Mouse (Mus musculus): Measurements from ENCODE around the gene Fam81a.

The Fam81a gene

DNA sequence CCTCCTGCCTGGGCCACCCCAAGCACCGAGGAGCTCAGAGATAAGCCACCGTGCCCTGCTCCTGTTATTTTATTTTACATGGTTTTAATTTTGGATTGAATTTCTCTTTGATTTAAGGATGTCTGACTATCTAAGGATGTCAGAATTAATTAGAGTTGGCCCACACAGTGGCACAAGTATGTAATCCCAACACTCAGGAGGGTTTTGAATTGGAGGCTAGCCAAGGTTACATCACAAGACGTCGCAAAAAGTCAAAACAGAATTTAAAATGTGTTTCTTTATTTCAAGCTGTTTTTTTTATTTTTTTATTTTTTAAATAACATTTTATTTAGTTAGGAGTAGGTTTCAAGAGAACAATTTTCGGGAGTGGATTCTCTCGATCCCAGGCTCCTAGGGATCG lies 31.5 kb downstream of the Fam81a start:
- DNase-seq (ENCODE audit: inconsistent age in 2 of 2, low spot score in 1 of 2): no peak

DNA sequence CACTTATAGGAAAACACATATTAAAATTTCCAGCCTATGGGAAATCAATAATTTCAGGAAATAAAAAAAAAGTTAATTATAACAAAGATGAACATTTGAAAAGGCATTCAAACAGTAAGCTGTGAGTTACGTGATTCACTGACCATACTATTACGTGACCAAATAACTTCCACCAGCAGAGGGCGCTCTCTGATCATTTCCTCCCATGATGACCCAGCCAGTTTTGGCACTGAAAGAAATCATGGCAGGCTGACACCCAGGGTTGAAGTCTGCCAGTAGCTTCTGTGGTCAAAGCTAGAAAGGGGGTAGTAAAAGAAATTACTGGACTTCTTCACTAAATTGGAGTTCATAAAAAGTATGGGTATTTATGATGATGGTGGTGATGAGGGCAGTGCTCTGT lies 33.1 kb downstream of the Fam81a start:
- peak; percentile 77 to 94 for DNase-seq (ENCODE audit: inconsistent age in 2 of 2, low spot score in 1 of 2)

DNA sequence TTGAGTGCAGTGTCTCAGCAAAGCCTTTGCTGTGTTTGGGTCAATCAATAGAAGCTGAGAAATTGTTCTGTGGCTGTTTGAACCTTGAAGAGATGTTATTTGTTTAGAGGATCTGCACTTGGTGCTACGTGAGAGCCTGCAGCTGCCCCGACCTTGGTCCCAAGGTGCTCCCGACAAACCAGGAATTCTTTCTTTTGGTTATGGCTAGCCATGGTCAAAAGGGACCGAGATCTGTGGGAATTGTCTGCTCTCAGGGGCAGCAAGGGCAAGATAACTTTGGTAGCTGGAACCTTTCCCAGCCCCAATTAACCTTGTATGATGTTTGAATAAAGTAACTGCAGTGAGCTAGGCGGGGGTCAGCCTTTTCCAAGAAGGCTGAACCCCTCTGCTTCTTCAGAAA lies 34.2 kb downstream of the Fam81a start:
- DNase-seq (ENCODE audit: inconsistent age in 2 of 2, low spot score in 1 of 2): no peak

DNA sequence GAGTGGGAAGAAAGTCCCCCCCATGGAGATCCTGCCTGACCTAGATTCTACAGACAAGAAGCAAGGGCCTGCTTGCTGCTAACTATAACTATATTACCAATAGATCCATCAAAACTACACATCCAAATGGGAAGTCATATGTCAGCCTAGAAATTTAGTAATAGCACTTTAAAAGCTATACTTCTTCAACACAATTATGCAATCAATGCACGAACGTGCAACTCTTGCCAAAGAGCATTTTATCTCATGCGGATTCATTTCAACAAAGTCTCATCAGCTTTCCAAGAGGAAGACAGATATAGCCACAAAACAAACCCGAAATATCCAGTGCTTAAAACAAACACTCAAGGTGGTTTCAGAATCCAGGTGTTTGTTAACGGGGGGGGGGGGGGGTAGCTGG lies 36.8 kb downstream of the Fam81a start:
- DNase-seq (ENCODE audit: inconsistent age in 2 of 2, low spot score in 1 of 2): no peak

DNA sequence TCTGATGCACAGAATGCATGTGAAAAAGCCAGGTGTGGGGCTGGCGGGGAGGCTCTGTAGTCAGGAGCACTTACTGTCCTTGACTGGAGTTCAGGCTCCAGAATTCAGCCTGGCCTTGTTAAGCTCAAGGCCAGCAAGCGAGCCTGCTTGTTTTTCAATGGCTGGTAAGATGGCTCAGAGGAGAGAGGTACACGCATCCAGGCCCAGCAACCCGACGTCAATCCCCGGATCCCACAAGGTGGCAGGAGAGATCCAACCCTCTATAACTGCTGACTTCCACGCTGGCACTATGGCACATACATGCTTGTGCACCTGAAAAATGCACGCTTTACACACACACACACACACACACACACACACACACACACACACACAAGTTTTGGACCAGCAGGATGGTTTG lies 39.3 kb downstream of the Fam81a start:
- peak; percentile 54 to 68 for DNase-seq (ENCODE audit: inconsistent age in 2 of 2, low spot score in 1 of 2)

DNA sequence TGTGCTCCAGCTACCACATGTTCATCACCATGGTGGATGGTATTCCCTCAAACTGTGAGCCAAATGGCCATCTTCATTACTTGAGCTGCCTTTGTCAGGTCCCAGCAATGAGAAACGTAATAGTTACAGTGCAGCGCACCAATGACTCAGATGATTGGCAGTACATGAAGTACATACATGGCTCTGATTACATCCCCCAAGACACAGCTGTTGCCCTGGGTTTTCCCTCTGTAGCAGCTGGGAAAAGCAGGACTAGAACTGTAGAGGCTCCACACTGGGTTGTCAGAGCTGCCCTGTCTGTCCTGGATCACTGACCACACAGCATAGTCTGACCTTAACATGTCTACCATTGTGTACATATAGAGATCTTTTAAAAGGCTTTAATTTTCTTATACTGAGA lies 44.8 kb downstream of the Fam81a start:
- DNase-seq (ENCODE audit: inconsistent age in 2 of 2, low spot score in 1 of 2): no peak

DNA sequence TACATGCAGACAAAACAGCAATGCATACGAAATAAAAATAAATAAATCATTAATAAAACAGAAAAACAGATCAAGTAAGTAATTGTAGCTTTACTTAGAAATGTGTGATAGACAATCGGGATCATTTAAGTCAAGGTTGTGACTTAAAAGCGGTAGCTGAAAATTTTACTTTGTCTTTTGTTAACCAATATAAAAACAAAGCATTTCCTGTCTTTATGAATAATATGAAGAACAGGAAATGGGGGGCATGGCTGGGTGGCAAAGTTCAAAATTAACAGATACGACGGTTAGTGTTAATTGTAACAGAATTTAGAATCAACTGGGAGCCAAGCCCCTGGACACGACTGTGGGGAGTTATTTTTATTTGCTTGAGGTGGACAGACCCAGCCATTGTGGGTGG lies 47.3 kb downstream of the Fam81a start:
- no peak for DNase-seq (ENCODE audit: inconsistent age in 2 of 2, low spot score in 1 of 2)

DNA sequence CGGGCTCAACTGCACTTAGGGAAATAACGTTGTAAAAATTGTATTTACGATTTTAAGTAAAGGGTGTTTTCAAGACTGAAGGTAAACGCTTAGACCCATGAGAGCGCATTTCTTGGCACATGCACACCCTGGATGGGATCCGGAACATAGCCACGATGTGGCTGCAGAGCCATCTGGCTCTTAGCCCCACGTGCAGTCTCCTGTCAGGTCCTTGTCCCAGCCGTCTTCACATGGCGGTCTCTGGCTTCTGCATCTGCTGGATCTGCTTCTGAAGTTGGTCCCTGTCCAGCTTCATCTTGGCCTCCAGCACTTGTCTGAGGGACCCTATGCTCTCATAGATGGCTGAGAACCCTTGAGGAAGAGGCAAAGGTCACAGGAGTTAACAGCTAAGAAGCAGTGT lies 51.8 kb downstream of the Fam81a start:
- DNase-seq (ENCODE audit: inconsistent age in 2 of 2, low spot score in 1 of 2): no peak

DNA sequence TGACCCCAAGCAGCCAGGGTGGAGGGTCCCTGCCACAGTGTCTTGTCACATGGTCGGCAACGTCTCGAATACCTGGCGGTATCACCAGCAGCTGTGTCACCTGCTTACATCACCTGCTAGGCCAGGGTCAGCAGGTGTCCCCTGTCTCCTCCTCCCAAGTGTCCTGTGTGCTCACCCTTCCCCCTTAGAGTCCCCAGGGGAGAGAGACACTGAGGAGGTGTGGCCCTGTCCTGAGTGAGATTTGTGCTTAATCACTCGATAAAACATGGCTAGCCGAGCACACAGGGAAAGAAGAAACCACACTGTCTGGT lies 53.6 kb downstream of the Fam81a start:
- DNase-seq (ENCODE audit: inconsistent age in 2 of 2, low spot score in 1 of 2): no peak

DNA sequence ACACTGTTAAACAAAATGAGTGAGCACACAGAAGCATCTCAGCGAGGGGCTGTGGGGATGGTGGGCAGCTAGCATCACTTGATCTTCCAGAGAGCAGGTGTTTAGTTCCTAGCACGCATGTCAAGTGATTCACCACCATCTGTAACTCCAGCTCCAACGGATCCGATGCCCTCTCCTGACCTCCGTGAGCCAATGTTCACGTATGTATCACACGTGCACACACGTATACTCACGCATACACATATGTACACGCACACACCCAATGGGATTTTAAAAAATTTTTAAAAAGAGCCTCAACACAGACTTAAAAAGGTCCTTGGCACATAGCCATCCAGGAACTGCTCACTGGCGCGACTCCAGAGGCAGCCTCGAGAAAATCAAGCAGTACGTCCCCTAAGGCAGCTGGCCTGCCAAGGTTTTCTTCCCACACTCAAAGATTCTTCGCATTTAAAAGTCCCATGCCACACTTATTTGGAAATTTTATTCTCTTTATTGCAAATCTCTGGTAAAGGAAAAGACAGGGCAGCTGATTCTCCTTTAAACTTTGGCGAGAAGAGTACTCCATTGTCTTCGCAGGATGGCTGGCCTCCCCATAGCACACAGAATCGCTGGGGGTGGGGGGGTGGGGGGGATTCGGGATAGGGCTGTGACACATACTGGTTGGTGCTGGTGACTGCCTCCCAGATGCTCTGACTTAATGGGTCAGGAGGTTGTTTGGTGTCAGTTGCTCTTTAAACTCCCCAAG lies 54.1 kb downstream of the Fam81a start:
- DNase-seq (ENCODE audit: inconsistent age in 2 of 2, low spot score in 1 of 2): peak; percentile 47 to 78

DNA sequence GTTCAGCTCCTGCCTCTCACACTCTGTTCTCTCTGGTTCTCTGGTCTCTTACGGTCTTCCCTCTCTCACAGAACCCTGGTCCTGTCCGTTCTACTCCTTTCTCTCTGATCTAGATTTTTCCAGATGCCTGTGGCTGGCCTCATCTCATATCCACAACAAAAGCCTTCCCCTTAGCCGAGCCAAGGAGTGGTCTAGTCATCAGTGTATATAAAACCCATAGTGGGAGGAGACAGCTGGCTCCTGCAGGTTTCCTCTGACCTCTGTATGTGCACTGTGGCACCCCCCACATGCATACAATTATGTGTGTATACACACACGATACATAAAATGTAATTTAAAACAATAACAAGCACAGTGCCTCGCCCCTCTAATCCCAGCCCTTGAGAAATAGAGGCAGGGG lies 55.0 kb downstream of the Fam81a start:
- DNase-seq (ENCODE audit: inconsistent age in 2 of 2, low spot score in 1 of 2): no peak

DNA sequence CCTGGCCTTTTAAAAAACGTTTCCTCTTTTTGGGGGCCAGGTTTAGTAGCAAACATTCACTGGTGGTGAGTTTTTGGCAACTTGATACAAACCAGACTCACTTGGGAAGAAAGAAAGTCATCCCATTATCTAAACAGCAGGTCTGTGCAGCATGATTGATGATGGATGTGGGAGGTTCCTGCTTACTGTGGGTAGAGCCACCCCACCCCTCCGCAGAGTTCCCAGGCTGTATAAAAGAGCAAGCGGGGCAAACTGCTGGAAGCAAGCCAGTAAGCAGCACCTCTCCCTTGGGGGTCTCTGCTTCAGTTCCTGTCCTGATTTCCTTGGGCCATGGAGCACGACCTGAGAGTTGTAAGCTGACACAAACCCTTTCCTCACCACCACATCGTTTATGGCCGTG lies 56.3 kb downstream of the Fam81a start:
- DNase-seq (ENCODE audit: inconsistent age in 2 of 2, low spot score in 1 of 2): no peak

DNA sequence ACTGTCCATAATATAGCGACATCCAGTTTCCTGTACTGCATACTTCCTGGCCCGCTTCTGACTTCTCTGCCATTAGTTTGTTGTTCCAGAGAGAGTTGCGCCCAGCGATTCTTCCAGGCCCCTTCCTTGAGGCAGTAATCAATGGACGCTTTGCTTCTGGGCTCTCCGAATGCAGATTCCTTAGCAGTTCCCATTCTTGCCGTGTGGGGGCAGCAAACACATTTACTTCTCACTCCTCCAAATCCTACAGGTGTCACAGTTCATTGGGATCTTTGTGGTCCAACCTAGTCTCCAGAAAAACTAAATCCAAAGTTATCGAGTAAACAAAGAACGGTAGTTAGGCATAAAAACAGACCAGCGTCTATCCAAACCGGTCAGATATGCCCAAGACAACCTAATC lies 58.3 kb downstream of the Fam81a start:
- peak; percentile 34 to 82 for DNase-seq (ENCODE audit: inconsistent age in 2 of 2, low spot score in 1 of 2)

DNA sequence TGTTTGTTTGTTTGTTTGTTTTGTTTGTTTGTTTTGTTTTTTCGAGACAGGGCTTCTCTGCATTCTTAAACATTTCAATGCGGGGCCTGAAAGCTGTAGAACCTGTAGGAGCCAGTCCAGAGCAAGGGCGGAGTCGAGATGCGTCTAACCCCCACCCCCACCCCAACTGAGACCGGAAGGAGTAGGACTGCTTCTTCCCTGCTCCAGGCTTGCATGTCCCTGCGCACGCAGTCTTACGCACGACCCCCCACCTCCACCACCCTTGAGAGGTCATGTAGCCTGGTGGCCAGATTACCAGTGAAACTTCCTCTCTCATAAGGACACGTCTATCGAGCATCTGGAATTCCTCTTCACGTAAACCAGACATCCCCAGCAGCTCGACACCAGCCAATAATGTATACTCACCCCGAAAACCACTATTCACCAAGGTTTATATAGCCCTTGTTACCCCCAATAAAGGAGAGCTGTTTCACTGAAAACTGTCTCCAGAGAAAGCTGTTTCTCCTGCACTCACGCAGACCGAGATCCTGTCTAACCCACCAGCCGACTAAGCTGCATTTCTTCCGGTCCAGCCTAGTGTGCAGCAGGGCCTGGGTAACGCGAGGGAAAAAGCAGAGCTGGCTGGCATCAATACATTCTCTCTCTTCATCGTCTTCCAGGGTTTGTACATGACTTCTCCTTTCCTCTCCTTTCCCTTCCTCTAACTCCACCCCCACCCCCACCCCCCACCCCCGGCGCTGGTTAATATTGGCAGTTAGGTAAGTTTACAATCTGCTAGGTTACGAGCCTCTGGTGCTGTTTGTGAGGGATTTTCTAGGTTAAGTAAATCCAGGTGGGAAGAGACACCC lies 59.8 kb downstream of the Fam81a start:
- DNase-seq (ENCODE audit: inconsistent age in 2 of 2, low spot score in 1 of 2): no peak

DNA sequence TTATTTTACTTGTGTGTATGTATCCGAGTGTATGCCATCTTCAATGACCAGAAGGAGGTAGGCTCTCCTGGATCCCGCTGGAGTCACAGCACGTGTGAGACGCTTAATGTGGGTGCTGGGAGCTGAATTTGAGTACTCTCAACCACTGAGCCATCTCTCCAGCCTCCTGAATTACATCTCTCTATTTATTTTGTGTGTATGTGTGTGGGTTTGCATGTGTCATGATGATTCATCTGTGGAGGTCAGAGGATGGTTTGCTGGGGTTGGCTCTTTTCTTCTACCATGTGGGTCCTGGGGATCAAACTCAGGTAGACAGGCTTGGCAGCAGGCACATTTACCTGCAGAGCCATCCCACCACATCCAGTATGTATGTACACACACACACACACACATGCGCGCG lies 60.6 kb downstream of the Fam81a start:
- no peak for DNase-seq (ENCODE audit: inconsistent age in 2 of 2, low spot score in 1 of 2)

DNA sequence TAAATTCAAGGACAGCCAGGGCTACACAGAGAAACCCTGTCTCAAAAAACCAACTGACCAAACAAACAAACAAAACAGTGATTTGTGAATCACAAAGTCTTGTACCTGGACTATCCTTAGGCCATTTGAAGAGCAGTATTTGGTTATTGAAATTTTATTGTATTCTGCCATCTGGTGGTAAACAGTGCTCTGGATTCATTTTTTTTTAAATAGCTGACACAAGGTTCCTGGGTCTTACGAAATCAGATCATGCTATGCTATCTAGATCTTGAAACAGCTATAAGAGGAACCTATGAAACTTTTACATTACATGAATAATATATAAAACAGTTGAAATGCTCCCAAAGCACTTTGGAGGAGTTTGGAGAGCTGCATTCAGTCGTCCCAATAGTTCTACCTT lies 61.4 kb downstream of the Fam81a start:
- DNase-seq (ENCODE audit: inconsistent age in 2 of 2, low spot score in 1 of 2): peak in 1 of 2 experiments; percentile 45

DNA sequence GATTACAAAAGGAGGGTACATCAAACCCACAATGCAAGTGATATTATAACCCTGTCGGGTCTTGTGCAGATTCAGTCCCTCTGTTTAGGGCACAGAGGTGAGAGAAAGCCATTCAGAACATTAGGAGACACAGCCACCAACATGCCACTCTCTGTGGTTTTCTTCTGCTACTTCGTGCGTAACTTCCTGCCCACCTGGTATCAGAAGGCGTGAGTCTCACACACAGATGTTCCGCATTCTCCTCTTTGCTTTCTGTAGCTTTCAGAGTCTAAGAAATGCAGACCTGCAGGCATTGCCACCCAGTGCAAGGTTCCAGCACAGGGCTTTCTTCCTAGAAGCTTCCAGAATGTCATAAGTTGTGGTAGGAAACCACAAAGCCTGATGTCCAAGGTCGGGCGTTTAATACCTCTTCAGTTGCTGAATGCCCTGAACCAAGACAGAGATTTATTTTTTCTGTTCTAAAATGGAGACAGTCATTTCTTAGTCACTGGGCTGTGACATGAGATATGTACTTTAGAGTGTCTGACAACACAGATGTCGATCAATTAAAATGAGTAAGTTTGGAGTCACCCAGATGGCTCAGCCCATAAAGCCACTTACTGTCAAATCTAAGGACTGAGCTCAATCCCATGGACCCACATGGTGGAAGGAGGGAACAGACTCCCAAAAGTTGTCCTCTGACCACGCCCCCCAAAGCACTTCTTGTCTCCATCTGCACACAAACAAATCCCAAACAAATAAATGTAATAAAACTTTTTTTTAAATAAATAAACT lies 62.1 kb downstream of the Fam81a start:
- DNase-seq (ENCODE audit: inconsistent age in 2 of 2, low spot score in 1 of 2): peak; percentile 65 to 81

DNA sequence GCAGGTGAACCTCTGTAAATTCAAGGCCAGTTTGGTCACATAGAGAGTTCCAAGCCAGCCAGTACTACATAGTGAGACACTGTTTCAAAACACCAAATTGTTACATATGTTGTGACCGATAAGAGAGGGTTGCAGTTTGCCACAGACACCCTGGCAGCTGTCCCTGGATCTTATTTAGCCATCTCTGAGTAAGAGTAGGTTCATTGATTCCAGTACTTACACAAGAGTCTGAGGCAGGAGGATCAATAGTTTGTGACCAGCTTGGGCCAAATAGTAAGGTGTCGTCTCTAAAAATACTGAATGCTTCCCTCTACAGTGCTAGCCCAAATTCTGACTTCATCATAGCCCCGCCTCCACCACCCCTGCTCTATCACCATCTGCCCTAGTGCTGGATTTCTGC lies 64.3 kb downstream of the Fam81a start:
- DNase-seq (ENCODE audit: inconsistent age in 2 of 2, low spot score in 1 of 2): no peak

DNA sequence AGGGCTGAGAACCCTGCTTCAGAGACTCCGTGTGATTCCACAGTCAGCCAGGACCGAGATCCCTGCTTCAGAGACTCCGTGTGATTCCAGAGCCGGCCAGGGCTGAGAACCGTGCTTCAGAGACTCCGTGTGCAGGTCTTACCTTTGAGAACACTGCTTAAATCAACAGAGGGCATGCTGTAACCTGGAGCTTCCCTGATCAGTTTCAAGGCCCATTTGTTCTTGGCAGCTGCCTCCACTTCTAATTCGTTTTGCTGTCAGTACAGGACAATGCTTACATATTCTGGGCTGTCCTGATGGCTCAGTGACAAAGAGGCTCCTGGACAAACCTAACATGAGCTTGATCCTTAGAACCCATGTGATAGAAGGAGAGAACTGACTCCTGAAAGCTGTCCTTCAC lies 65.2 kb downstream of the Fam81a start:
- peak; percentile 33 to 52 for DNase-seq (ENCODE audit: inconsistent age in 2 of 2, low spot score in 1 of 2)

DNA sequence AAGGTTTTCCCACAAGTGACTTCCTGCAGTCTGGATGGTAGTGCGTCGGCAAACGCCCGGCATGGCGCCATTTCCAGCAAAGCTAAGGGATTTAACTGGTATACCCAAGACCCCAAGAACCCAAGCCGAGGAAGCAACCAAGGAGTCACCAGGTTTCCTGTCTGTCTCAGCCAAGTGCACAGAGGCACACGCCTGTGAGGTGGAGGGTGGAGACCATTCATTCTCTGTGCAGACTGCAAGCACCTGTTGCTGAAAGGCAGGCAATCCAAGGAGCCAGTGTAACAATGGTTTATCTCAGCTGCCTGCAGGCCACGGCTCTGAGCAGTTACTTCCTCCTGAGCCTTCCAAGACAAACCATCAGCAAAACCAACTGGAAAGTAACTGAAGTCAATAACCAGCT lies 70.0 kb downstream of the Fam81a start:
- DNase-seq (ENCODE audit: inconsistent age in 2 of 2, low spot score in 1 of 2): no peak

DNA sequence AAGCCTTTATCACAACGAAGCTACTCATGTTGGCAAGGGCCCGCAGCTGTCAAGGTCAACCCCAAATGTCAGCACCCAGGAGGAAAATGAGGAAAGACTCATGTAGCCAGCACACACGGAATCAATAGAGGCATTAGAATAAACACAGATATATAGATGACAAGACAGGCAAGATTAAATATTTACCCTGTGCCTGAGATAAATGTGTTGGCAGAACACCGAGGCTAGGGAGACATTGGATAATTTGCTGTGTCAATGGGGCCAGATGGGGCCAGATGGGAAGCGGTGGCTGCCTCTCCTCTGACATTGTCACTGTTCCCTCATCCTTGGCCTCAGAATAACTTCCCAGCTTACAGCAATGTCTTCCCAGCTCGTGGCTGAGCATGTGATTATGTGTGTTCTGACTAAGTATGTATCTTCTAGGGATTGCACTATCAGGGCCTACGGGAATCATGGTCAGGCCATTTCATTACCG lies 72.4 kb downstream of the Fam81a start:
- peak; percentile 75 to 89 for DNase-seq (ENCODE audit: inconsistent age in 2 of 2, low spot score in 1 of 2)

DNA sequence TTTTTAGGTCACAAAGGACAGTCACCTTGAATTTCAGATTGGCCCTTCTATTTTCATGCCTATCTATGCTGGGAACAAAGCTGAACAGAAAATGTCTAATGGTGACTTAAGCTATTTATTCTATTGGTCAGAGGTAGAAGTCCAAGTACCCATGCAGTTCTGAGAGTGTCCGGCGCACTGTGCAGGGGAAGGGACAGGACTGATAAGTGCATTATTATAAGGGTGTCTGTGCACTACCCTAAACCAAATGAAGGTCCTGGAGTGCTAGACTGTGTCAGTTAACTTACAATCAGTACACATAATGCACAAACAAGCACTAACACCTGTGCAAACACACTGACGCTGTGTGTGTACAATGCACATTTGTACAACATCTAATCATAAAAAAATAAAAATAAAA lies 74.9 kb downstream of the Fam81a start:
- DNase-seq (ENCODE audit: inconsistent age in 2 of 2, low spot score in 1 of 2): no peak
